Mouse (Mus musculus): ENCODE results near the gene Mok. TPM values are rescaled to one million over a fixed set of nuclear protein-coding genes. Genes with fewer than 3 reads are reported as not detected.

Gene Mok
- polyA plus RNA-seq, 1 experiment from 2014 or later, result 6.2 TPM

DNA sequence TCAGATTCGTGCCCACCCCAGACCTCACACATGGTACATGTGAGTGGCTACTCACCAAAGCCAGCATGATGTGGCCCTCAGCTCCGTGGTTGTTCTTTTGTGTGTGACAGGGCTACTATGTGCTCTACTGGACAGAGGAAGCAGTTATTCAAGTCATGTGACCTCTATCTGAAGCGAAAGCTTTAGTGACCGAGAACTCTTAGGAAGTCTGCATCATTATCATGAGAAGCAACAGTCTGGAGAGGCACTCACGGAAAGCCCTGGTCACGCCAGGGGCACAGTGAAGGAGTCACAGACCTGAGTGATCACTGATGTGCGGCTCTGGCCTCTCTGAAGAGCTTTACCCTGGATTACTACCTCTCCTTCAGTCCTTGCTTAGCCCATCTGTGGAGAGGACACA, 18.4 kb downstream of the Mok start:
- Histone ChIP-seq H3K4me3 (replicated peaks) (no peak overlapping the region), H3K4me1 (no peaks in the 10 kb centered on the region), H3K27me3 (no peaks in the 10 kb centered on the region), H3K36me3 (no peaks in the 10 kb centered on the region), H3K9me3 (replicated peaks) (no peaks in the 10 kb centered on the region), H3K4me2 (no peak overlapping the region), H3K27ac (no peak overlapping the region), H3K9ac (no peak overlapping the region)
- WGBS, result 72% methylated on average over 7 of the region's 7 CpGs
- no peak for ATAC-seq (replicated peaks; ENCODE audit: low FRiP score)

GRCm38 (mm10) chr12:110821787-110822186, 19.0 kb downstream of the Mok start:
- H3K9ac ChIP-seq, result no peak overlapping the region
- 84% methylated on average over 2 of the region's 2 CpGs for WGBS
- H3K36me3 ChIP-seq, result no peaks in the 10 kb centered on the region
- no peak overlapping the region for H3K4me3 ChIP-seq (replicated peaks)
- no peak overlapping the region for H3K27ac ChIP-seq
- no peak overlapping the region for H3K4me2 ChIP-seq
- ATAC-seq (replicated peaks; ENCODE audit: low FRiP score), result no peak
- H3K27me3 ChIP-seq, result no peaks in the 10 kb centered on the region
- H3K9me3 ChIP-seq (replicated peaks), result no peaks in the 10 kb centered on the region
- no peaks in the 10 kb centered on the region for H3K4me1 ChIP-seq

DNA sequence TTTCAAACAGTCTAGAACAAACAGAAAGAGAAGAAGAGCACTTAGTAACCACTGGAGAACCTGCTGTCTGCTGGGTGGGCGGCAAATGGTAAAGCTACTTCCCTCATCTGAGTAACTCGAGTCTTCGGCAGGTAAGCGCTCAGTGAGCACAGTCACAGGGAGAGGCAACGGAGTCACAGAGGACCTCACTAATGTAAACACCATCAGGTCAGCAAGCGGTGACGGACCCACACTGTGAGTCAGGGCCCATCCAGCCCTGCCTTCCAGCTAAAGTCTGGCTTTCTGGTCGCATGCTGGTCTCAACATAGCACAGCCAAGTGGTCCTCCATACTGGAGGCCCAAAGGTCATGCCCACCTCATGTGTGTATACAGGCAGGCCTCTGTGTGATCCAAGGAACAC, 21.4 kb downstream of the Mok start:
- ATAC-seq (replicated peaks; ENCODE audit: low FRiP score), result no peak
- Histone ChIP-seq H3K9ac (no peak overlapping the region), H3K36me3 (no peaks in the 10 kb centered on the region), H3K4me3 (replicated peaks) (no peak overlapping the region), H3K4me1 (no peaks in the 10 kb centered on the region), H3K27ac (no peak overlapping the region), H3K4me2 (no peak overlapping the region), H3K9me3 (replicated peaks) (no peaks in the 10 kb centered on the region), H3K27me3 (no peaks in the 10 kb centered on the region)
- WGBS, result 70% methylated on average over 8 of the region's 8 CpGs

- Histone ChIP-seq H3K4me3 (replicated peaks) (no peak overlapping the region), H3K9ac (no peak overlapping the region), H3K36me3 (no peaks in the 10 kb centered on the region), H3K4me1 (no peaks in the 10 kb centered on the region), H3K9me3 (replicated peaks) (no peaks in the 10 kb centered on the region), H3K27me3 (no peaks in the 10 kb centered on the region), H3K4me2 (no peak overlapping the region), H3K27ac (no peak overlapping the region)
- ATAC-seq (replicated peaks; ENCODE audit: low FRiP score), result no peak
- WGBS, result 91% methylated on average over 2 of the region's 2 CpGs
Observed at GRCm38 (mm10) chr12:110816833-110817232, 23.9 kb downstream of the Mok start.

GRCm38 (mm10) chr12:110814924-110815323, 25.8 kb downstream of the Mok start:
- no peaks in the 10 kb centered on the region for H3K27me3 ChIP-seq
- ATAC-seq (replicated peaks; ENCODE audit: low FRiP score), result no peak
- no peak overlapping the region for H3K27ac ChIP-seq
- no peak overlapping the region for H3K4me2 ChIP-seq
- 0 out of 2 replicates have a peak, but pooled peaks cover 2% of the 10 kb centered on the region for H3K4me1 ChIP-seq
- H3K9me3 ChIP-seq (replicated peaks), result no peaks in the 10 kb centered on the region
- no peak overlapping the region for H3K4me3 ChIP-seq (replicated peaks)
- no peak overlapping the region for H3K9ac ChIP-seq
- no peaks in the 10 kb centered on the region for H3K36me3 ChIP-seq
- WGBS, result 73% methylated on average over 17 of the region's 17 CpGs

GRCm38 (mm10) chr12:110813624-110814023, 27.1 kb downstream of the Mok start:
- Histone ChIP-seq H3K9me3 (replicated peaks) (no peaks in the 10 kb centered on the region), H3K36me3 (no peaks in the 10 kb centered on the region), H3K4me1 (0 out of 2 replicates have a peak, but pooled peaks cover 7% of the 10 kb centered on the region), H3K4me2 (no peak overlapping the region), H3K4me3 (replicated peaks) (no peak overlapping the region), H3K27me3 (no peaks in the 10 kb centered on the region), H3K27ac (no peak overlapping the region), H3K9ac (no peak overlapping the region)
- WGBS, result 94% methylated on average over 6 of the region's 6 CpGs
- ATAC-seq (replicated peaks; ENCODE audit: low FRiP score), result no peak

DNA sequence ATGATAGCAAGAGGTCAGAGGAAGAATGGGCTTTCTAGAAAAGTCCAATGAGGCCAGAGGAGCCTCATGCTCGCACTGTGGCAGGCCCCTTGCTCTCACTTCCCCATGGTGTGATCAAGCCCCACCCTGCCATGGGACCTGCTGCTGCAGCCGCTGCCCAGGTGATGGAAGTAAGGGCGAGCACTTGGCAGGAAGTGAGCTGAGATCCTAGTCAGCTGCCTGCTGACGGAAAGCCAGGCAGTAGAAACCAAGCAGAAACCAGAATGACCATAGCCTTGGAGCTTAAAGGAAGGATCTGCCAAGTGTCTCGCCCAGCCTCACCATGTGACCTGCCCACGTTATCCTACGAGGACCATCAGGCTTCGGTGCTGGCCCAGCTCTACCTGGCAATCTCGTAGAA, 27.6 kb downstream of the Mok start:
- no peak overlapping the region for H3K4me2 ChIP-seq
- no peak for ATAC-seq (replicated peaks; ENCODE audit: low FRiP score)
- no peak overlapping the region for H3K9ac ChIP-seq
- H3K27ac ChIP-seq, result no peak overlapping the region
- WGBS, result 90% methylated on average over 9 of the region's 9 CpGs
- H3K4me3 ChIP-seq (replicated peaks), result no peak overlapping the region
- H3K27me3 ChIP-seq, result no peaks in the 10 kb centered on the region
- no peaks in the 10 kb centered on the region for H3K9me3 ChIP-seq (replicated peaks)
- no peaks in the 10 kb centered on the region for H3K36me3 ChIP-seq
- 0 out of 2 replicates have a peak, but pooled peaks cover 7% of the 10 kb centered on the region for H3K4me1 ChIP-seq

DNA sequence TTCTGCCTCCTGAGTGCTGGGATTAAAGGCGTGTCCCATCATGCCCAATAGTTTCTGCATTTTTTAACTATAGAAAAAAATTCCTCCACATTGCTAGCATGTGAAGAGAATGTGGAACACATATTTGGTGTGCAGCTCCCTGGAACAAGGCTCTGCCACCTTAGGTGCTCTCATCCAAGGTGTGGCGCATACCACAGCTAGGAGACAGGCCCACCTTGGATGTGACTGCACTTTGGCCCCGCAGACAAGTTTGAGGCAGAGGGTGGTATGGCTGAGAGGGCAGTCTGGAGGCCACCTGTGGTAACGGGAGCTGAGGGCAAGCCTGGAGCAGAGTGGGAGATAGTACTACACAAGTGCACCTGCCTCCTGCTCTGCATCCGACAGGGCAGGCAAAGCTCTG, 31.9 kb downstream of the Mok start:
- 0 out of 2 replicates have a peak, but pooled peaks have one; percentile 35 for ATAC-seq (replicated peaks; ENCODE audit: low FRiP score)
- Histone ChIP-seq H3K9me3 (replicated peaks) (no peaks in the 10 kb centered on the region), H3K4me1 (peaks cover 12% of the 10 kb centered on the region; the same call in 1 of the 2 replicates), H3K36me3 (peaks cover 11% of the 10 kb centered on the region), H3K4me3 (replicated peaks) (no peak overlapping the region), H3K27ac (no peak overlapping the region), H3K9ac (no peak overlapping the region), H3K4me2 (no peak overlapping the region), H3K27me3 (no peaks in the 10 kb centered on the region)
- WGBS, result 76% methylated on average over 5 of the region's 5 CpGs

DNA sequence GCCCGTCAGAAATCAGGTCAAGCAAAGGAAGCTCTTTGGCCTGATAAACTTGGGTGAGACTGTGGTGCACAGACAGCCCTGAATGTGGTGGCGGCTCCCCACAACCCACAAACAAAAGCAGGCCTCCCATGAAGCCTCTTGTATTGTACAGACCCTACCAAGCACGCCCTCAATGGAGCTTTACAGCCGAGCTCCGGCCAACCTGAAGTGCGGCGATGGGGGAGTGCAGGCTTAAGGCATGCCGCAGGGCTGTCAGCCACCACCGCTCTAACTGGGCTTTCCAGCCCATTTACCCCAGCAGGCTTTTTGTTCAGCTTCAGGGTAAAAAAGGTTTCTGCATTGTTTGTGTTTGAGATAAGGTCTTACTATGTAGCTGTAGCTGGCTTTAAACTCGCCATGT, 32.3 kb downstream of the Mok start:
- Histone ChIP-seq H3K9ac (no peak overlapping the region), H3K9me3 (replicated peaks) (no peaks in the 10 kb centered on the region), H3K27me3 (no peaks in the 10 kb centered on the region), H3K27ac (peak overlapping the region; percentile 56; the same call in 1 of the 2 replicates), H3K36me3 (peaks cover 11% of the 10 kb centered on the region), H3K4me1 (peaks cover 12% of the 10 kb centered on the region; the same call in 1 of the 2 replicates), H3K4me3 (replicated peaks) (no peak overlapping the region), H3K4me2 (no peak overlapping the region)
- no peak for ATAC-seq (replicated peaks; ENCODE audit: low FRiP score)
- 59% methylated on average over 10 of the region's 10 CpGs for WGBS

- Histone ChIP-seq H3K4me1 (peaks cover 12% of the 10 kb centered on the region; the same call in 1 of the 2 replicates), H3K4me3 (replicated peaks) (no peak overlapping the region), H3K9ac (no peak overlapping the region), H3K27ac (no peak overlapping the region), H3K27me3 (no peaks in the 10 kb centered on the region), H3K36me3 (peaks cover 11% of the 10 kb centered on the region), H3K9me3 (replicated peaks) (no peaks in the 10 kb centered on the region), H3K4me2 (no peak overlapping the region)
- no peak for ATAC-seq (replicated peaks; ENCODE audit: low FRiP score)
- 81% methylated on average over 3 of the region's 3 CpGs for WGBS
Observed at GRCm38 (mm10) chr12:110806301-110806970, 34.3 kb downstream of the Mok start.

DNA sequence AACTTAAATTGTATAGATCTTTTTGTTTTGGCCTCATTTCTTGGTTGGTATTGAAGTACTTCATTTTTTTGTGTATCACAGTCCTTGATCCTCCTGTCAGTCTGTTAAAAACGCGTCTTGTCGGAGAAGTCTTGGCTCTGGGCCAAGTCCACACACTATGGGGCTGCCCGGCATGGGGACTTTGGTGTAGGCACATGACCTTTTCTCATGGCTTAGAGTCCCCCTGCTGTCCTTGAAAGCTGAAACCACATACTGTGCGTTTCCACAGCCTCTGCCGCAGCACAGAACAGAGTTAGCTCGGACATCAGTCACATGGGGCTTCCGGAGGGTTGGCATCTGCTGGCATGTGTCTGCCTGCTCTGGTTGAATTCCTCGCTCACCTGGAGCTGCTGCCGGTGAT, 36.5 kb downstream of the Mok start:
- WGBS, result 33% methylated on average over 10 of the region's 10 CpGs
- ATAC-seq (replicated peaks; ENCODE audit: low FRiP score), result peak; percentile 24; the same call in 1 of the 2 replicates
- Histone ChIP-seq H3K4me3 (replicated peaks) (no peak overlapping the region), H3K27me3 (no peaks in the 10 kb centered on the region), H3K4me2 (no peak overlapping the region), H3K9me3 (replicated peaks) (no peaks in the 10 kb centered on the region), H3K36me3 (peaks cover 11% of the 10 kb centered on the region), H3K9ac (no peak overlapping the region), H3K27ac (no peak overlapping the region), H3K4me1 (peaks cover 12% of the 10 kb centered on the region)

GRCm38 (mm10) chr12:110802674-110803297, 38.0 kb downstream of the Mok start:
- Histone ChIP-seq H3K36me3 (peaks cover 8% of the 10 kb centered on the region), H3K9me3 (replicated peaks) (no peaks in the 10 kb centered on the region), H3K4me1 (peaks cover 8% of the 10 kb centered on the region), H3K4me2 (no peak overlapping the region), H3K9ac (no peak overlapping the region), H3K27ac (no peak overlapping the region), H3K27me3 (no peaks in the 10 kb centered on the region), H3K4me3 (replicated peaks) (no peak overlapping the region)
- 86% methylated on average over 5 of the region's 5 CpGs for WGBS
- ATAC-seq (replicated peaks; ENCODE audit: low FRiP score), result no peak

All from kidney, embryonic 15.5 days (tissue).